Mouse (Mus musculus) monocyte, adult 2 months (primary cell): Measurements from ENCODE around the gene Dennd2a.
"Not testable (repeated sequence)": the region's sequence is repeated elsewhere in the genome, so short reads cannot be mapped to it uniquely, and the experiment has no call there.

Experiments
- DNase-seq, 2 experiments: peaks; one replicate each; pipeline ENCODE4 v3.0.0; 2022; ENCODE audit warnings: low spot score in 2 of 2, low read depth in 1 of 2

The Dennd2a gene

DNA sequence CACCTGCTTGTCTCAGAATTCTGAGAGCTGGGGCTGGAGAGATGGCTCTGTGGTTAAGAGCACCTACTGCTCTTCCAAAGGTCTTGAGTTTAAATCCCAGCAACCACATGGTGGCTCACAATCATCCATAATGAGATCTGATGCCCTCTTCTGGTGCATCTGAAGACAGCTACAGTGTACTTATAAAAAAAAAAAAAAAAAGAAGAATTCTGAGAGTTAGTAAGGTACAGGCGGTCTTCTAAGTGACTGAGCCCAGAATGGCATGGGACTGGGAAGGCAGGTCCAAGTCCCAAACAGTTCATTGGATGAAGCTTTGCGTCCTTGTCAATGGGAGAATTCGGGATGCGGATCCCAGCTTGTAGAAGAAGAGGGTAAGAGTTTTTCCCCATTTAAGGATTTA lies 104.1 kb downstream of the Dennd2a start:
- no peak for DNase-seq

DNA sequence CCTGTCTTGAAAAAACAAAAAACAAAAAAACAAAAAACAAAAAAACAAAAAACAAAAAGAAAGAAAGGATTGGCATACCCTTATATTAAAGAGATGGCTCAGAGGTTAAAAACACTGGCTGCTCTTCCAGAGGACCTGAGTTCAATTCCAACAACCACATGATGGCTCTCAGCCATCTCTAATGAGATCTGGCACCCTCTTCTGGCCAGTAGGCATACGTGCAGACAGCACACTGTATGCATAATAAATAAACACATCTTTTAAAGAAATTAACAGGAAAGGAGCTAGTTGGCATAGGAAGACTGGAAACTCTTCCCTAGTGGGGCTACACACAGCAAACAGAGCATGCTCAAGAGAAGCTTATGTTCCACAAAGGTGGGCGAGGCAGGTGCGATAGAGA lies 106.6 kb downstream of the Dennd2a start:
- DNase-seq = no peak

DNA sequence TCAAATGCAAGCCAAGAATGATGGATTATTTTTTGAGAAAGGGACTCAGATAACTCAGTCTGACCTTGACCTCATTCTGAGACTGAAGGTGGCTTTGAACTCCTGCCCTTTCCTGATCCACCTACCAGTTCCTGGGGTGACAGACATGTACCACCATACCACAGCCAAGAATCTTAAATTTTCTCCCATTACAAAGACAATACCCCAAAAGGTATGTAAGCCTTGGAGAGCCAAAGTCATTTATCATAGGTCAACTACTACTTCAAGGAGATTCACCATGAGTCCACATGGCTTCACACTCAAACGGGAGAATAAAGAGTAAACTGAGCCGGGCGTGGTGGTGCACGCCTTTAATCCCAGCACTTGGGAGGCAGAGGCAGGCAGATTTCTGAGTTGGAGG lies 107.1 kb downstream of the Dennd2a start:
- no peak for DNase-seq

GRCm38 (mm10) chr6:39447429-39448185 lies 110.1 kb downstream of the Dennd2a start:
- peak; percentile 16 to 22 for DNase-seq

DNA sequence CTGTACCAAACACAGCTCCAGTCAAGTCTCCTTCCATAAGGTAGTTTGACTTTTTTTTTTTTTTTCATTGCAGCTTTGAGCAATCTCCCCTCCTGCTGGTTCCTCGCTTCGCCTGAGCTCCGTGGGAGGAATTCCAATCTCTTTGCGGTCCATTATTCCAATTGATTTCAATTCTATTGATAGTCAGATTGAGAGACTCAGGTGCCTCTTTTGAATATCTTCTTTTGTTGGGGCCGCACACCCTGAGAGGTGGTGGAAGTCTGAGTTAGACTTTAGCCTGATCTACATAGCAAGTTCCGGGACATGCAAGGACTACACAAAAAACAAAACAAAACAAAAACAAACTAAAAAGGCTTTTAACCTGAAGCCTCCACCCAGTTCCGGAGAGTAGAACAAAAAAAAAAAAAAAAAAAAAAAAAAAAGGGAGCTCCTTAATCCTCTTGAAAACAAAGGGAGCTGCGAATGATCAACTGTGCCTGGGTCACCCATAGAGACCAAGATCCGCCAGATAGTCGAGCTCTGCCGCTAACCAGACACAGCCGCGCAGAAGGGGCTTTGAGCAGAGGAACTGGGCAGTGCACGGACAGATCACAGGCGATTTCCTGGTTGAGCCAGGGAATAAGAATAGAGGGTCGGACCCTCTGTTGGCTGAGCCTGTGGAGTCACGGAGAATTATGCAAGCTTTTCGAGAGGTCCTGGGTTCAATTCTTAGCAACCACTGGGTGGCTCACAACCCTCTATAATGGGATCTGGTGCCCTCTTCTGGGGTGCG lies 111.7 kb downstream of the Dennd2a start:
- no peak for DNase-seq

GRCm38 (mm10) chr6:39442786-39443287 lies 114.8 kb downstream of the Dennd2a start:
- no peak for DNase-seq

GRCm38 (mm10) chr6:39440207-39440606 lies 117.5 kb downstream of the Dennd2a start:
- no peak for DNase-seq

GRCm38 (mm10) chr6:39437519-39437918 lies 120.1 kb downstream of the Dennd2a start:
- not testable (repeated sequence) for DNase-seq

DNA sequence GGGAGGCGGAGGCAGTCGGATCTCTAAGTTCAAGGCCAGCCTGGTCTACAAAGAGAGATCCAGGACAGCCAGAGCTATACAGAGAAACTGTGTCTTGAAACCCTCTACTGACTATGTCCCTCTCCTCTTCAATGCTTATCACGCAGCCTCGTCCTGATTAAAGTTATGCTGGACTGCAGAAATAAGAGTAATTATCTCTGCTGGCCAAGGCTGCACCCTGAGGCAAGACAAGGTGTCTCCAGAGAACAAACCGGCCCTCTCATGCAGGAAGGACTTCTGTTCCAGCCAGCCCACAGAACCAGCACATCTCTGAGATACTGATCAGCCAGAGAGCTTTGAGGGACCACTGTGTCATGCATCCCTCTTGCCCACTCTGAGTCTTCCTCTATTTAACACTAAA lies 121.8 kb downstream of the Dennd2a start:
- DNase-seq = no peak

DNA sequence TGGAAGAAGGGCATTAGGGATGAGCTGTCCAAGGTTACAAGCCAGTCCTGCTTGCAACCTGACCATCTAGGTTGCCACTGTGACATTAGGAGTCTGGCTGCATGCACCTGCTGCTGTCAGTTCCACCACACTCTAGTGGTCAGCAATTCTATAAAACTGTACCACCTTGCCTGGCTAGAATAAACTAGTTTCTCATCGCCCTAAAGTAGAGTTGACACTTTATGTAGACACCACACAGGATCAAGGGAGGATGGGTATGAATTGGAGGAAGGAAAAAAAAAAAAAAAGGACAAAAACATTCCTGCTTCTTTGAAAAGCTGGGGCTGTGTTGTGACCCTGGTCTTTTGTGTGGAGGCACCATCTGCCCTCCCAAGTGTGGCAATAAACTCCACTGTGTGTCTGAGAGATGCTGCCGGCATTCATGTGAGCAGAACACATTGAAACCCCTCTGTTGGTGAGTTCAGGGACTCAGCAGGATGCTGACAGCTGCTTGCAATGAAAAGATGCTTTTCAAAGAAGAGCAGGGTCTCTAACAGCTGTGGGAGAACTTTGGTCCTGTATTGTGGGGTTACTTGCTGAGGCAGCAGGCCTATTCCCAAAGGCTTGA lies 122.7 kb downstream of the Dennd2a start:
- DNase-seq = no peak

DNA sequence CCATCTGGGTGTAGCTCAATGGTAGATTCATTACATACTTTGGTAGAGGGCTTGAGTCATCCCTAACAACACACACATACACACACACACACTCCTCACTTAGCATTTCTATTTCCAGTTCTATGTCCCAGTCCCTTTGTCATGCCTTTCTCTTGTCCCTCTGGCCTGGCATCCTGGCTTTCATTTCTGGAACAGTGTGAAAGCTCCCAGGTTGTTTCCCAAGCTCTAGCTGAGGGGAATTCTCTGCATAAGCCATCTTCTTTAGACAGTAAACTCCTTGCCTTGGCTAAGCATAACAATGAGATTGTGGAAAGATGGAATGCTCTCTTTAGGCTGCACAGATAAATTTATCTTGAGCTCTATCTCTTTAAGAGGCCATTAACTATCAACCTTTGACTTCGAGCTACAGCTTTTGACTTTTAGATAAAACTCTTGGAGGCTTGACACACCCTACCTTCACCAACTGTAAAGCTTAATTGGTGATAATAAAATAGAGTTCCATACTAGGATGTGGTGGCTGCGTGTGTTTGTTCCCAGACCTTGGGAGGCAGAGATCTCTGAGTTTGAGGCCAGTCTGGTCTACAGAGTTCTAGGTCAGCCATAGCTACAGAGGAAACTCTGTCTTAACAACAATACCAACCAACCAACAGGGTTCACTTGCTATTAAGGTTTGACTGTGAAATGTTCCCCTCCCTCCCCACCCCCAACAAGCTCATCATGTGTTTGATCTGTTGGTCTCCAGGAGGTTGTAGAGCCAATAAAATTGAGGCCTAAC lies 123.4 kb downstream of the Dennd2a start:
- no peak for DNase-seq

GRCm38 (mm10) chr6:39433701-39434100 lies 124.0 kb downstream of the Dennd2a start:
- DNase-seq = no peak

GRCm38 (mm10) chr6:39433174-39433573 lies 124.5 kb downstream of the Dennd2a start:
- no peak for DNase-seq

- DNase-seq = no peak
Observed at GRCm38 (mm10) chr6:39430722-39431121, 126.9 kb downstream of the Dennd2a start.

- DNase-seq = no peak
Observed at GRCm38 (mm10) chr6:39429007-39429788, 128.5 kb downstream of the Dennd2a start.

DNA sequence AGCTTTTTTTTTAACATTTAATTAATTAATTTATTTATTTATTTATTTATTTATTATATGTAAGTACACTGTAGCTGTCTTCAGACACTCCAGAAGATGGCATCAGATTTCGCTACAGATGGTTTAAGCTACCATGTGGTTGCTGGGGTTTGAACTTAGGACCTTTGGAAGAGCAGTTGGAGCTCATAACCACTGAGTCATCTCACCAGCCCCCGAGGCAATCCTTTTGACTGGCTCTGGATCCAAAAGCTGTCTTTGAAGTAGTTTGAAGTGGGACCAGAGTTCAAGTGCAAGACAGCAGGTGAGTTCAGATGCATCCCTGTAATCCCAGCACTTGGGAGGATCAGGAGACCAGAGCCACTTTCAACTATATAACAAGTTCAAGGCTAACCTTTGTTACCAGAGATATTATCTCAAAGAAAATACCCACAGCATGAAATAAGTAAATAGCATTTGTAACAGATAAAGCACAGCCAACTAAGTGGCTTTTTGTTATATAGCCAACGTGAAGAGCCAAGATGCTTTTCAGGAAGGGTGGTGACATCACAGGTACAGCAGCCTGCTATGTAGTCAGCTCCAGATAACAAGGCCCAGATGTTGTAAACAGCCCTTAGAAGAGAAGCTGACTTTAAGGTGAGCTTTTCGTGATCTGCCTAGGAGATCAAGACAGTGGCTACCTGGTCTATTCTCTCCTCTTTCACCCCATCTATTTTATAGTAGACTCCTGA lies 130.2 kb downstream of the Dennd2a start:
- no peak for DNase-seq

- DNase-seq = no peak
Observed at GRCm38 (mm10) chr6:39426725-39427124, 130.9 kb downstream of the Dennd2a start.

DNA sequence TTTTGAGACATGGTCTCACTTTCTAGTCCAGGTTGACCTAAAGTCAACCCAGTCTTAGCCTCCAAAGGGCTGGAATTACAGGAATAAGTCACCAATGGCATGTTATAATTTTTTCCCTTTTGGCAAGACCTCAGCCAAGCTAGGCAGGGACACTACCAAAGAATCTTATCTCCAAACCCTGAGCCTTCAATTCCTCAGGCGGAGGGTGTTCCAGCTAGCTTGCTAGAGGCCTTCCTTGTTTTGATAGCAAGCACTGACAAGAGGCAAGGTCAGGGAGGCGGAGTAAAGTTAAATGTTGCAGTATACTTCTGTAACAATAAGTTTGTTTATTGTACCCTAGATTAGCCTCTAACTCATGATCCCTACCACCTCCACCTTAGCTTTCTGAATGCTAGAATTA lies 132.5 kb downstream of the Dennd2a start:
- DNase-seq = no peak

- no peak for DNase-seq
Observed at GRCm38 (mm10) chr6:39423686-39424085, 134.0 kb downstream of the Dennd2a start.

GRCm38 (mm10) chr6:39423130-39423551 lies 134.5 kb downstream of the Dennd2a start:
- no peak for DNase-seq
